Mouse (Mus musculus): ENCODE measurements around the gene Xpr1.

The Xpr1 gene

GRCm38 (mm10) chr1:155335963-155336362 lies 81.3 kb downstream of the Xpr1 start:
- in situ Hi-C loops (cut with MboI, MseI), result no loop called here

- in situ Hi-C loops (cut with MboI, MseI), result no loop called here
Observed at GRCm38 (mm10) chr1:155322183-155322582, 95.0 kb downstream of the Xpr1 start.

- in situ Hi-C loops (cut with MboI, MseI), result no loop called here
Observed at GRCm38 (mm10) chr1:155320091-155320833, 97.0 kb downstream of the Xpr1 start.

GRCm38 (mm10) chr1:155319513-155319912 lies 97.7 kb downstream of the Xpr1 start:
- in situ Hi-C loops (cut with MboI, MseI), result no loop called here

GRCm38 (mm10) chr1:155311672-155312071 lies 105.5 kb downstream of the Xpr1 start:
- in situ Hi-C loops (cut with MboI, MseI), result no loop called here

- in situ Hi-C loops (cut with MboI, MseI), result no loop called here
Observed at GRCm38 (mm10) chr1:155306879-155307278, 110.3 kb downstream of the Xpr1 start.

GRCm38 (mm10) chr1:155303402-155303801 lies 113.8 kb downstream of the Xpr1 start:
- in situ Hi-C loops (cut with MboI, MseI), result no loop called here

- in situ Hi-C loops (cut with MboI, MseI), result no loop called here
Observed at GRCm38 (mm10) chr1:155297615-155298014, 119.6 kb downstream of the Xpr1 start.

GRCm38 (mm10) chr1:155297203-155297602 lies 120.0 kb downstream of the Xpr1 start:
- in situ Hi-C loops (cut with MboI, MseI), result no loop called here

- in situ Hi-C loops (cut with MboI, MseI), result loop anchor here in 1 of 2 experiments (5.0 kb wide), 1 partner anchor 239 kb away; no protein-coding TSS in a partner anchor
Observed at GRCm38 (mm10) chr1:155293446-155293845, 123.8 kb downstream of the Xpr1 start.

GRCm38 (mm10) chr1:155289411-155289810 lies 127.8 kb downstream of the Xpr1 start:
- in situ Hi-C loops (cut with MboI, MseI), result no loop called here

GRCm38 (mm10) chr1:155288033-155288432 lies 129.2 kb downstream of the Xpr1 start:
- in situ Hi-C loops (cut with MboI, MseI), result no loop called here

GRCm38 (mm10) chr1:155283808-155284207 lies 133.4 kb downstream of the Xpr1 start:
- in situ Hi-C loops (cut with MboI, MseI), result loop anchor here in 1 of 2 experiments (5.0 kb wide), 2 partner anchors 243 to 262 kb away; no protein-coding TSS in a partner anchor

- in situ Hi-C loops (cut with MboI, MseI), result loop anchor here in 1 of 2 experiments (5.0 kb wide), 2 partner anchors 246 to 259 kb away; no protein-coding TSS in a partner anchor
Observed at GRCm38 (mm10) chr1:155281003-155281793, 136.0 kb downstream of the Xpr1 start.

GRCm38 (mm10) chr1:155280306-155280705 lies 136.9 kb downstream of the Xpr1 start:
- in situ Hi-C loops (cut with MboI, MseI), result loop anchor here in 1 of 2 experiments (5.0 kb wide), 2 partner anchors 247 to 258 kb away; no protein-coding TSS in a partner anchor

- in situ Hi-C loops (cut with MboI, MseI), result no loop called here
Observed at GRCm38 (mm10) chr1:155276381-155277033, 140.7 kb downstream of the Xpr1 start.

GRCm38 (mm10) chr1:155275793-155276192 lies 141.4 kb downstream of the Xpr1 start:
- in situ Hi-C loops (cut with MboI, MseI), result no loop called here

GRCm38 (mm10) chr1:155274976-155275375 lies 142.2 kb downstream of the Xpr1 start:
- in situ Hi-C loops (cut with MboI, MseI), result no loop called here

- in situ Hi-C loops (cut with MboI, MseI), result no loop called here
Observed at GRCm38 (mm10) chr1:155272953-155273352, 144.3 kb downstream of the Xpr1 start.

GRCm38 (mm10) chr1:155262496-155262895 lies 154.7 kb downstream of the Xpr1 start:
- in situ Hi-C loops (cut with MboI, MseI), result loop anchor here in 1 of 2 experiments (10.0 kb wide), 1 partner anchor 1328 kb away; no protein-coding TSS in a partner anchor

- in situ Hi-C loops (cut with MboI, MseI), result loop anchor here in 1 of 2 experiments (10.0 kb wide), 1 partner anchor 690 kb away; no protein-coding TSS in a partner anchor
Observed at GRCm38 (mm10) chr1:155254309-155254708, 162.9 kb downstream of the Xpr1 start.

GRCm38 (mm10) chr1:155253126-155253525 lies 164.1 kb downstream of the Xpr1 start:
- in situ Hi-C loops (cut with MboI, MseI), result loop anchor here in 1 of 2 experiments (10.0 kb wide), 1 partner anchor 688 kb away; no protein-coding TSS in a partner anchor
